Mouse (Mus musculus) embryo, embryonic 11 days (tissue): ENCODE measurements around the gene Mtif2.

Experiments
- DNase-seq: peaks from one replicate; pipeline ENCODE4 v3.0.0-alpha.2; 2015

Gene Mtif2

DNA sequence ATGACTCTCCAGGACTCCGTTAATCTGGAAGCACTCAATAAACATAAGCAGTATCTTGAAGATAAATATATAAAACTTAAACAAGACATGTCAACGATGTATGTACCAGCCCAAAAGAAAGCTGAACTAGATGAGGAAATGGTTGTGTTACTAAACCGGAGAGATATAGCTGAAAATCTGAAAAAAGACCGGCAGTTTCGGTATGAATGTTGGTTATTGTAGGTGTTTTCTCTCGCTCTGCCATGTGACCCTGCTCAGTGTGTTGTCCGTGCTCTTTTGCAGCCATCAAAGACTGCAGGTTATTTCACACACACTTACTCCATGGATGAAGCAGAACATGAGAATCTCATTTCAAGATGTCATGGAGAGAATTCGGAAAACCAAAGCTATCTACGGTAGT, 34.2 kb downstream of the Mtif2 start:
- no peak for DNase-seq

DNA sequence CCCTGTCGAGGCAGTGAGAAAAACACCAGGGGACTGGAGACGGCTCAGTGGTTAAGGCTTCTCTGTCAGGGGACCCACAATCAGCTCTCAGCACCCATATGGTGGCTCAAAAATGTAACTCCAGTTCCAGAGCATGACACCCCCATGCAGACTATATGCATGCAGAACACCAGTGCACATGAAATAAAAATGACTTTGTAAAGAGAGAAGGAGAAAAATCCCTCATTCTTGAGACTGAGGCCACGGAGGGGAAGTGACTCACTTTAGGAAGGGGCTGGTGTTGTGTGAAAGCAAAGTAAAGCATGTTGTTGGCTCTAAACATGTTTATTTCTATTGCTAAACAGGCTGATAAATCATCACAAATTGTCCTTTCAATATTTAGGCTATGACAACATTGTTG, 34.8 kb downstream of the Mtif2 start:
- DNase-seq: no peak

DNA sequence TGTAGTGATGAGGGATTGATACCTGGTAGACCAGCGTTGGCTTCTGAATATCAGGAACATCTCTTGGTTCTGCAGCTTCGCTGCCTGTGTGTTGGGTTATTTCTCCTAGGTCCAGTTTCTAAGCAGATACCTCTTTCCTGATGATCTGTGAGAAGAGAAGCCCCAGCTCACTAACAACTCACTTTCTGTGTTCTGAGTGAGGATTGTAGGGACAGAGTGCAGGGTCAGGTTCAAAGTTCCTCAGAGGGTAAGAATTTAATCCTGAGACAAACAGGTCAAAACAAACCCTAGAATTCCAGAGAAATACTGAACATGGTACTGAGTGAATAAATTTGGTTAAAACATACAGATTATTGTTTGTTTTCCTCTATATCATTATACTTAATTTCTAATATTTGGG, 37.2 kb downstream of the Mtif2 start:
- DNase-seq: no peak

DNA sequence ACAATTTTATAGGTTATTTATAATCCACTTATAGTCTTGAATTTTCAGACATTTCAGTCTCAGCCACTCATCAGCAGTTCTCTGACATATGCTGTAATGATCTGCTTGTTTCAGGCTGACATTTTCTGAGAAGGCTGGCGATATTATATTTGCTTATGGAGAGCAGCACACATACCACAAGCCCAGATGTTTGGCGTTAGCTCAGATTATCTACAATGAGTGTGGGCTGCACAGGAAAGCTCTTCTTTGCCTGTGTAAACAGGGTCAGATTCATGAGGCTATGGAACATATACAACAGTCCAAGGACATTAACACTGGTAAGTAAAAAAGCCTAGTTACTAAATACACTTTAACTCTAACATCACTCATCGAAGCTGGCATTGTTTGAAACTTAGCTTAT, 45.3 kb downstream of the Mtif2 start:
- no peak for DNase-seq

DNA sequence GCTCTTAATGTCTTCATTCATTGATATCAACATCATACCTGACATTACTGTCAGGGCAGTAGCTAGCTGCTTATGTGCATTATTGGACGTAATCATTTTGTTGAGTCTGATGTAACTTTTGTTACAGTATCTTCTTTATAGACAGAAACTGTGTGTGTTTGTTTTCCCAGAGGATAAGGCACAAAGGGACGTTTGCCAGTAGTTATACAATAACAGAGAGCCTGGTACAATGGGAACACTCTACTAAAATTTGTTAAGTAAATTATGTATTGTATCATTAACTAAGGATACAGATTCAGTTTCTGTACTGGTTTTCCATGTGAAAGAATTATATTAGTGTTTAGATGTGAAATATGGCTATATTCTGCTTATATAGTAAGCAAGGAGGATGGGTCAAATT, 46.4 kb downstream of the Mtif2 start:
- DNase-seq: no peak

DNA sequence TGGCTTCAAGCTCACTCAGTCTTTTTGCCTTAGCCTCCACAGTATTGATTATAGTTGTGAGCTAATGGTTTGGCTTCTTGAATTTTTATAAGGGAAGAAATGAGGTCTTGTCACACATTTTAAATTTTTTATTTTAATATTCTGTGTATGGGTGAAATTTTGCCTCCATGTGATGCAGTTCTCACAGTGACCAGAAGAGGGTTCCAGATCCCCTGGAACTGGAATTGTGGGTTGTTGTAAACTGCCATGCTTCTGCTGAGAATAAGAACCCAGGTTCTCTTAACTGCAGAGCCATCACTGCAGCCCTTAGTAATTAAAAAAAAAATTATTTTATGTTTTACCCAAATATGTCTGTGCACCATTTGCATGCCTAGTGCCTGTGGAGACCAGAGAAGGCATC, 53.4 kb downstream of the Mtif2 start:
- no peak for DNase-seq
